Mouse (Mus musculus) right cerebral cortex, postnatal 36 days (tissue): ENCODE measurements at regions not wholly inside any gene's neighbourhood (a gene's known extent, or its start where the extent isn't known, plus 50 kb on each side); places are given as distances from the start of the nearest gene placed in this dataset.

Source experiments
- DNase-seq, 2 experiments: peaks; one replicate each; pipeline ENCODE4 v3.0.0; 2022; ENCODE audit warnings: low spot score in 2 of 2, mixed read lengths in 1 of 2

GRCm38 (mm10) chr6:98483319-98484123, 141.0 kb upstream of the Gm765 start:
- DNase-seq: no peak

GRCm38 (mm10) chr6:98482319-98482718, 139.8 kb upstream of the Gm765 start:
- DNase-seq: no peak

GRCm38 (mm10) chr6:98467563-98467962, 125.0 kb upstream of the Gm765 start:
- DNase-seq: no peak

GRCm38 (mm10) chr6:98452277-98452676, 109.7 kb upstream of the Gm765 start:
- DNase-seq: no peak

DNA sequence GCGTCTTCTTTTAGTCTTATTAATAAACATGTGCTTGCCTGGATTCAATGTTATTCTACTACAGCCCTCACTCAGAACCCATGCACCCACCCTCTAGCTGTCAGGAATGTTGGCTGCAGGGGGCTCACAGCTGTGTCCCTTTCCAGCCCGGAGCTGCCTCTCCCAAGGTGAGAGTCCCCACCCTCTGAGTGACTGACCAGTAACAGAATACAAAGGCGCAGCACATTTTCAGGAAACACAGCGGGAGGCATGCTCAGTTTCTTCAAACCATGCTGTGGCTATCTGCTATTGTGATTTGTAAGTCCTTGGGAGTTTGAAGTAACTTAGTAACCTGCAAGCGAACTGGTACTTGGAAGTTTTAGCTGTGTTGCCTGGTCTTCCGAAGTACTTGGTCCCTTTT, 93.1 kb upstream of the Gm765 start:
- DNase-seq: no peak

DNA sequence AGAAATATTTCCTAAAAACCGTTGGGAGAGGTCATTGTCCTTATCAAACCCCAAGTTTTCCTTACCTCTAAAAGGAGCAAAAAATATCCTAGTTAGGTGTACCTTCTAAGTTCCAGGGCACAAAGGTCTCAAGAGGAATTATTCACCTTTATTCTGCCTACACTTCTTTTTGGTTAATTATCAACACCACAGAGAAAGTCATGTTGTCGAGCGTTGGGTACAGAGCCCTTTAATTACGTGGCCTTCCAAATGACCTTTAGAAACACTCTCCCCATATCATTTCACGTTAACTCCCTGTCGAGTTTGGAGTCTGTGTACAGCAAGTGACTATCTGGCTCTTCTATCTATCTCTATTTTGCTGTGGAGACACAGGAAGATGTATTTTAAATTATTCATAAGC, 90.7 kb upstream of the Gm765 start:
- no peak for DNase-seq

DNA sequence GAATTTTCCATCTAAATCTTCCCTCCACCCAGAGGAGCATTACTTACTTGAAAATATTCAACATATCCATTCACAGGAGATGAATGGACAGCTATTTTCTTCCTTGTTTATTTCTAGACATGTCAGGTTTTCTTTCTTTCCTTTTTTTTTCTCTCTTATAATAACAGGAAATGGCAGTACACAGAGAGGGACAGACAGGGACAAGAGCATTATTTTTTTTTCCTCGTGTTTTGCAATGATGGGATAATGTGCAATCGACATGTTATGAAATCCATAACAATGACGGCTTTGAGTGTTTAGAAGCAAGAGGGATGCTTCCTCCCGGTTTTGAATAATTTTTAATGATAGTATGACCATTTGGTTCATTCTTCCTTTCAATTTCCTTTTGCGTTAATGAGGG, 86.6 kb upstream of the Gm765 start:
- DNase-seq: no peak

GRCm38 (mm10) chr6:98402605-98403004, 60.1 kb upstream of the Gm765 start:
- DNase-seq: no peak

GRCm38 (mm10) chr6:98394589-98394988, 52.0 kb upstream of the Gm765 start:
- no peak for DNase-seq
